Mouse (Mus musculus) forebrain, postnatal 0 days (tissue): ENCODE results near the gene Uba52. TPM values are rescaled to one million over a fixed set of nuclear protein-coding genes. Genes with fewer than 3 reads are reported as not detected.

Source experiments
- ATAC-seq: fragments of 200-750 bp; cut with Nextera tagmentation; 2 replicates; pipeline ENCODE4 v1.8.0; 2017; ENCODE audit warnings: mild to moderate bottlenecking, moderate library complexity
- DNase-seq: peaks from one replicate; pipeline ENCODE4 v3.0.0-alpha.2; 2015
- H3K27ac ChIP-seq: fragments of 300-500 bp; sonication (generic); 2 replicates; pipeline ENCODE4 v1.5.1; 2014; ENCODE audit warnings: low read depth, mild to moderate bottlenecking, antibody characterized with exemption, low read length, moderate library complexity, mixed read lengths
- H3K27me3 ChIP-seq: fragments of 300-500 bp; sonication (generic); 2 replicates; pipeline ENCODE4 v1.6.1; 2014; ENCODE audit warnings: mild to moderate bottlenecking, low read length, mixed read lengths; ENCODE audit not compliant: insufficient read depth
- H3K36me3 ChIP-seq: fragments of 300-500 bp; sonication (generic); 2 replicates; pipeline ENCODE4 v1.6.1; 2014; ENCODE audit warnings: mild to moderate bottlenecking, moderate library complexity; ENCODE audit not compliant: insufficient read depth
- H3K4me1 ChIP-seq: fragments of 300-500 bp; sonication (generic); 2 replicates; pipeline ENCODE4 v1.6.1; 2014; ENCODE audit warnings: antibody characterized with exemption; ENCODE audit not compliant: insufficient read depth
- H3K4me2 ChIP-seq: fragments of 300-500 bp; sonication (generic); 2 replicates; pipeline ENCODE4 v1.6.1; 2014; ENCODE audit warnings: low read depth, mild to moderate bottlenecking, moderate library complexity
- H3K4me3 ChIP-seq: fragments of 300-500 bp; sonication (generic); 2 replicates; pipeline ENCODE4 v1.5.1; 2014; ENCODE audit warnings: low read depth, low read length, mixed read lengths
- H3K9ac ChIP-seq: fragments of 300-500 bp; sonication (generic); 2 replicates; pipeline ENCODE4 v1.6.1; 2014; ENCODE audit warnings: mild to moderate bottlenecking
- H3K9me3 ChIP-seq: fragments of 300-500 bp; sonication (generic); 2 replicates; pipeline ENCODE4 v1.6.1; 2016; ENCODE audit warnings: low read length
- CTCF ChIP-seq: sonication (generic); IDR thresholded peaks from 2 replicates; pipeline ENCODE4 v1.5.1; 2016; ENCODE audit warnings: antibody characterized with exemption, control low read depth, low read depth
- WGBS: fragments of 180-500 bp; shearing (Covaris S2); extraction: QIAGEN DNeasy Blood & Tissue Kit; methylation state at CpG from one replicate; pipeline ENCODE4 v1.1.7; 2014; 5-methylcytosine and 5-hydroxymethylcytosine counted together
- polyA plus RNA-seq: library from polyadenylated mRNA; unstranded; fragments of >200 nt; fragmentation: Nextera tagmentation; extraction: Ambion mirVana; gene quantifications from 2 replicates; pipeline ENCODE4 v1.2.1, GENCODE M21; 2015
- total RNA-seq: library from RNA; depleted of rRNA; stranded (reverse); fragments of >200 nt; gene quantifications from 2 replicates; pipeline ENCODE4 v1.2.3, GENCODE M21; 2014

Gene Uba52
- total and polyA plus RNA-seq, 2 experiments from 2014 or later = 459 to 808 TPM

GRCm38 (mm10) chr8:70490061-70490879, 20.3 kb downstream of the Uba52 start:
- whole genome bisulfite sequencing = 9% methylated on average over 10 of the region's 10 CpGs

GRCm38 (mm10) chr8:70489576-70489975, 21.0 kb downstream of the Uba52 start:
- TF ChIP-seq CTCF = no peak
- ATAC-seq (no peak), DNase-seq (no peak)
- H3K4me2 ChIP-seq = peak overlapping the region; percentile 9; the same call in 1 of the 2 replicates
- H3K27me3 ChIP-seq = peaks cover 65% of the 10 kb centered on the region
- no peak overlapping the region for H3K9ac ChIP-seq
- 0 out of 2 replicates have a peak, but pooled peaks cover 7% of the 10 kb centered on the region for H3K36me3 ChIP-seq
- 0 out of 2 replicates have a peak overlapping the region, but pooled peaks have one; percentile 4 for H3K4me3 ChIP-seq
- no peak overlapping the region for H3K27ac ChIP-seq
- H3K9me3 ChIP-seq = no peaks in the 10 kb centered on the region
- WGBS = under 1% methylated on average over 40 of the region's 41 CpGs
- H3K4me1 ChIP-seq = peaks cover 7% of the 10 kb centered on the region

More at GRCm38 (mm10) chr8:70490061-70490879, 20.3 kb downstream of the Uba52 start:
- no peaks in the 10 kb centered on the region for H3K9me3 ChIP-seq
- peaks cover 7% of the 10 kb centered on the region for H3K4me1 ChIP-seq
- DNase-seq (no peak), ATAC-seq (no peak)
- peaks cover 71% of the 10 kb centered on the region for H3K27me3 ChIP-seq
- no peak overlapping the region for H3K9ac ChIP-seq
- no peak overlapping the region for H3K27ac ChIP-seq
- 0 out of 2 replicates have a peak, but pooled peaks cover 3% of the 10 kb centered on the region for H3K36me3 ChIP-seq
- H3K4me3 ChIP-seq = no peak overlapping the region
- TF ChIP-seq CTCF = no peak
- no peak overlapping the region for H3K4me2 ChIP-seq

- no peak overlapping the region for H3K27ac ChIP-seq
- 2% methylated on average over 14 of the region's 14 CpGs for WGBS
- H3K9ac ChIP-seq = no peak overlapping the region
- H3K4me2 ChIP-seq = peak overlapping the region; percentile 9; the same call in 1 of the 2 replicates
- H3K4me1 ChIP-seq = peaks cover 7% of the 10 kb centered on the region
- peaks cover 59% of the 10 kb centered on the region for H3K27me3 ChIP-seq
- no peak for TF ChIP-seq CTCF
- peak overlapping the region; percentile 18; the same call in 1 of the 2 replicates for H3K4me3 ChIP-seq
- H3K36me3 ChIP-seq = peaks cover 11% of the 10 kb centered on the region; the same call in 1 of the 2 replicates
- DNase-seq (no peak), ATAC-seq (no peak)
- no peaks in the 10 kb centered on the region for H3K9me3 ChIP-seq
Observed at GRCm38 (mm10) chr8:70488931-70489470, 21.6 kb downstream of the Uba52 start.

GRCm38 (mm10) chr8:70487993-70488796, 22.4 kb downstream of the Uba52 start:
- H3K9ac ChIP-seq = no peak overlapping the region

GRCm38 (mm10) chr8:70486941-70487520, 23.6 kb downstream of the Uba52 start, which contains the start of gene Tmem59l:
Gene Tmem59l, minus strand, starts transcription at chr8:70487358.
- no peak for TF ChIP-seq CTCF
- H3K4me2 ChIP-seq = peak within 1 kb of the TSS; percentile 80
- peak; percentile 78 for DNase-seq
- peaks cover 43% of the 10 kb centered on the region for H3K27me3 ChIP-seq
- peaks cover 15% of the 10 kb centered on the region; the same call in 1 of the 2 replicates for H3K36me3 ChIP-seq
- H3K4me1 ChIP-seq = no peaks in the 10 kb centered on the region
- no peak within 1 kb of the TSS for H3K27ac ChIP-seq
- 5% methylated on average over 33 of the region's 33 CpGs for WGBS
- H3K4me3 ChIP-seq = peak within 1 kb of the TSS; percentile 61
- H3K9me3 ChIP-seq = no peaks in the 10 kb centered on the region
- peak within 1 kb of the TSS; percentile 85 for H3K9ac ChIP-seq
- ATAC-seq = peak; percentile 89

More at GRCm38 (mm10) chr8:70487993-70488796, 22.4 kb downstream of the Uba52 start:
- DNase-seq = no peak
- Histone ChIP-seq H3K4me1 (no peaks in the 10 kb centered on the region; the same call in 1 of the 2 replicates), H3K27ac (no peak overlapping the region), H3K36me3 (peaks cover 15% of the 10 kb centered on the region; the same call in 1 of the 2 replicates), H3K9me3 (no peaks in the 10 kb centered on the region), H3K4me2 (peak overlapping the region; percentile 80), H3K4me3 (peak overlapping the region; percentile 18), H3K27me3 (peaks cover 52% of the 10 kb centered on the region)
- 9% methylated on average over 54 of the region's 55 CpGs for WGBS
- TF ChIP-seq CTCF = no peak
- ATAC-seq = no peak

- 0 out of 2 replicates have a peak, but pooled peaks have one; percentile 0 for ATAC-seq
- 47% methylated on average over 7 of the region's 7 CpGs for WGBS
- H3K27me3 ChIP-seq = peaks cover 35% of the 10 kb centered on the region
Observed at GRCm38 (mm10) chr8:70486191-70486681, 24.4 kb downstream of the Uba52 start.

More at GRCm38 (mm10) chr8:70486191-70486681, 24.4 kb downstream of the Uba52 start:
- Histone ChIP-seq H3K4me3 (peak overlapping the region; percentile 61; the same call in 1 of the 2 replicates), H3K27ac (no peak overlapping the region), H3K36me3 (peaks cover 15% of the 10 kb centered on the region; the same call in 1 of the 2 replicates), H3K4me2 (peak overlapping the region; percentile 80), H3K9me3 (no peaks in the 10 kb centered on the region), H3K9ac (peak overlapping the region; percentile 85), H3K4me1 (no peaks in the 10 kb centered on the region)
- TF ChIP-seq CTCF = no peak
- DNase-seq = no peak
